Mouse (Mus musculus) spleen, postnatal 14 days (tissue): Measurements from ENCODE around the gene Eif2ak1.
"Not testable (repeated sequence)": the region's sequence is repeated elsewhere in the genome, so short reads cannot be mapped to it uniquely, and the experiment has no call there.

ENCODE experiments used
- DNase-seq, 2 experiments: peaks; one replicate each; pipeline ENCODE4 v3.0.0; 2021 to 2022; ENCODE audit warnings: low spot score in 2 of 2

The Eif2ak1 gene

GRCm38 (mm10) chr5:143817116-143817930, at the start of gene Eif2ak1:
Gene Eif2ak1 (plus strand): TSS chr5:143817788.
- DNase-seq, result peak; percentile 85 to 89

GRCm38 (mm10) chr5:143781951-143782350, 35.6 kb upstream of the Eif2ak1 start:
- DNase-seq, result no peak

DNA sequence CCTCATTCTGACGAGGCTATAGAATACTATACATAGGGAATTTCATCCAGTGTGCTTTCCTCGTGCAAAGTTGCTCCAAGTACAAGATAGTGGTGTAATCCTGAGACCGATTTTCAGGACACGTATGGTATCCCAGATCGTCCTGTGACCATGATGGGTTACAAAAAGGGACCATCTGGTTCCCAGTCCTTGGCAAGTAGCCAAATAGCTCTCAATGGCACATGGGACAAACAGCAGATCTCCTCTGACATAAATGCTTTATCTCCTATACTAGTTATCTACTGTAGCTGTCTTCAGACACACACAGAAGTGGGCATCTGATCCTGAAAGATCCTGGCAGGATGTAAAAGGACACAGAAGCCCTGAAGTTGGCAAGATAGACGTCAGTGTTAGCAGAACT, 32.2 kb upstream of the Eif2ak1 start:
- DNase-seq, result no peak

GRCm38 (mm10) chr5:143801216-143801615, 16.4 kb upstream of the Eif2ak1 start:
- DNase-seq, result not testable (repeated sequence)

- DNase-seq, result no peak
These were observed 13.4 kb upstream of the Eif2ak1 start for GRCm38 (mm10) chr5:143804056-143804765.

DNA sequence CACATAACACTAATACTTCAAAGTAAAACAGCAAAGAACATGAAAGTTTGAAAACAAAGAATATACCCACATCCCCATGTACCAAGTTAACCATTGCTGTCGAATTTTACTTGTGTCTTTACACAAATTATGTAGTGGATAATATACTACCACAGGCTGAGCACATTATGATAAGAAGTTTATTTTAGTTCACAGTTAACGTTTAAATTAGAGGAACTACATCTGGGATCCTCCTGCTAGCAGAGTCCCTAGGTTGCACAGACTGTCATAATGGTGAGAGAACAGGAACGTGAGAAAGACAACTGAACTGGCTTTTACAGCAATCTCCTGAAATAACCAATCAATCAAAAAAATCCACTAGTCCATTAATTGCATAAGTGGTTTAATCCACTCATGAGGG, 10.3 kb upstream of the Eif2ak1 start:
- DNase-seq, result no peak

DNA sequence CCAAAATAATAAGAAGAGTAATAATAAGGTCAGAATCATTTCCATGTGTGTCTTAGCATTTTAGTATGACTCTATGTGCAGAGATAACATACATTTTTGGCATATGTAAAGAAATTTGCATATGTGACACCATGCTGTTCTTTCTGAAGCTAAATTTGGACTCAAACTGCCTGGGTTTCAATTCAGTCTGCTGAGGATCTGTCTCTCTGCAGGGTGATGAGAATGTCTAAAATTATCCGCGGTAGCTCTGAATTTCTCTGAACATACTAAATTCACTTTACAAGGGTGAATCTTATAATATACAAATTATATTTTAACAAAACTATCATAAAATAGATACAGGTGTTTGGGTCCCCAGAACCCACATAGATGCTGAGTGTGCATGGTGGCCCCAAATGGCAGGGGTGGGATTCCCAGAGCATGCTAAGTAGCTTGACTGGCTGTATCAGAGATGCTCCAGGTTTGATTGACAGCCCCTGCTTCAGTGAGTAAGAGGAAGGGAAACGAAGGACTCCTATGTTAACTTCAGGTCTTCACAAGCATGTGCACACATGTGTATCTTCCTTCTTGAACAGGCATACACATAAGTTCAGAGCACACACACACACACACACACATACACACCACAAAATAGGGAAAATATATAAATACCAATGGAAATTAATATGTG, 8.0 kb upstream of the Eif2ak1 start:
- no peak for DNase-seq

GRCm38 (mm10) chr5:143811653-143812052, 5.9 kb upstream of the Eif2ak1 start:
- DNase-seq, result no peak

GRCm38 (mm10) chr5:143814626-143815025, 3.0 kb upstream of the Eif2ak1 start:
- DNase-seq, result no peak

- DNase-seq, result peak in 1 of 2 experiments; percentile 12
These were observed 333 bp downstream of the Eif2ak1 start for GRCm38 (mm10) chr5:143817931-143818311.

- DNase-seq, result no peak
These were observed 873 bp downstream of the Eif2ak1 start for GRCm38 (mm10) chr5:143818461-143818860.

DNA sequence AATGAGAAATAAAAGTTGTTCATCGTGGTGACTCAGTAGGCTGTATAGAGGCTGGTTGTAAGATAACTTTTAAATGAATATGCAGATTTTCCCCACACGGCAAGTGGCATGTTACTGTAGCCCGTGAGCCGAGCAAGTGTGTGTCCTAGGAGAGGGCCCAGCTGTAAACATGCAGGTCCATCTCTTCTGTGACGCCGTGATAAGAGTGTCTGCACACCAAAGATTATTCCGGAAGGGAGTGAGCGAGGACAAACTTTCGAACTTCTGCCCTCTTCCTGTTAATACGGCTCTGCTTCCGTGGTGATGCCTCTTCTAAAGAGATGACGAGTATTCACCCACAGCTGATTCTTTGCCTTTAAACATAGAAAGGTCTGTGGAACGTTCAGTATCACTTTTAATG, 1.4 kb downstream of the Eif2ak1 start:
- peak; percentile 53 to 68 for DNase-seq

- DNase-seq, result no peak
These were observed 2.5 kb downstream of the Eif2ak1 start for GRCm38 (mm10) chr5:143819906-143820660.

- no peak for DNase-seq
These were observed 3.2 kb downstream of the Eif2ak1 start for GRCm38 (mm10) chr5:143820820-143821219.

DNA sequence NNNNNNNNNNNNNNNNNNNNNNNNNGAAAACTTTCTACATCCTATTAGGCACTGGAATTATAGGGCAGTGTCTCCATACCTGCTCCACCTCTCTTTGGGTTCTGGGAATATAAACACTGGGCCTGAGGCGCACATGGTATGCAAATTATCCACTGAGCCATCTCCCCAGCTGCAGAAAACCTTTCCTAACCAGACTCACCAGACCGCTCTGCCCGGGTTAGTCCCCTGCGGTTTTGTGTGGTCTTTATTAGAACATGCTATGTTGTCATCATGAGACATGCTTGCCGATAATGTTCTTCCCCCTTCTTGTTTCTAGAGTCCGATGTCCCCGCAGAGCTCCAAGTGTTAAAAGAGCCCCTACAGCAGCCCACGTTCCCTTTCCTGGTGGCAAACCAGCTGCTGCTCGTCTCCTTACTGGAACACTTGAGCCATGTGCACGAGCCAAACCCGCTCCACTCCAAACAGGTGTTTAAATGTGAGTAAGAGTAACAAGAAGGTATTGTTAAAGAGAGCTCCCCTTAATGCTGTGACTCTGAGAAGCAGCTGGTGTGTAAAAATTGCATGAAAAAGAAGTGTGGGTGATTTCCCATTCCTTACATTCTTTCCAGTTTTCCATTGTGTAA, 54.1 kb downstream of the Eif2ak1 start:
- DNase-seq, result no peak

GRCm38 (mm10) chr5:143874571-143874970, 57.0 kb downstream of the Eif2ak1 start:
- no peak for DNase-seq

DNA sequence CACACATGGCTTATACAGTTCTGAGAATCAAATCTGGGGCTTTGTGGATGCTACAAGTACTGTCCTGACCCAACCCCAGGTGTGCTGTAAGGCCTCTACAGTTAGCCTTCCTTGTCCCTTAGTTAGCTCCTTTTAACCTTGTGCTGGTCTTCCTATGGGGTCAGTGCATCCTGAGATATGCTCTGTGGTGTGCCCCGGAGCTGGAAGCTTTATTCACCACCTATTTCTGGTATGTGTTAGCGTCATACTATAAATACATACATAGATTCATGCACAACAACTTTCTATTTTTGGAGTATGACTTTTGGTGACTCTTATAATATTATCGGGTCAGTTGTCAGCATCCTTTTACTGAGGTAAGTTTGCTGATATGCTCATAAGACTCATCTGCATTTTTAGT, 67.7 kb downstream of the Eif2ak1 start:
- DNase-seq, result no peak

- no peak for DNase-seq
These were observed 73.2 kb downstream of the Eif2ak1 start for GRCm38 (mm10) chr5:143890741-143891140.

DNA sequence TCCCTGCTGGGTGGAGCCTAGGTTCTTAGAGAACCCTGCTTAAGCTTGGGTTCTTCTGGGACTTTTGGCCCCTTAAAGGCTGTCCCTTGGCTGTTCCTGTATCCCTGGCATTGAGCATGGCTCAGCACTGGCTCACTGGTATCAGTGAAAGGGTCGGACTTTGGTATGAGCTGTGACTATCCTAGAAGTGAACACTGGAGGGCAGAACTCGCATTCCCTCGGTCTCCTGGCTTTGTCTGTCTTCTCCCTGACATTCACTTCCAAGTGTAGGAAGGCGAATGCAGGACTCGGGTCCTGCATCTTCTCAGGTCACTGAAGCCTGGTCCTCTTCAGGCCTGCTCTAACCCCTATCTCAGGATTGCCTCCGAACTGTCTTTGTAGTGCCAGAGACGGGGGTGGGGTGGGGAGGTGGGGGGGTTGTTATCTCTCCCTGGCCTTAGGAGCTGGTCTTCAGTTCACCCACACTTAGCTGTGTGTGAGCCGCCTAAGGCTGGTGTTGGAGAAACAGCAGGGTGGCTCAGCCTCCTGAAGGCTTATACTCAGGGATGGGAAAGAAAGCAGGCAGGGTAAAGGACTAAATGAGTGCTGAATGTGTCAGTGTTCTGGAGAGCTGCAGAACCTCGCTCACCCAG, 74.8 kb downstream of the Eif2ak1 start:
- DNase-seq, result no peak

GRCm38 (mm10) chr5:143893396-143893795, 75.8 kb downstream of the Eif2ak1 start:
- DNase-seq, result no peak
